Mouse (Mus musculus) heart, postnatal 36 days (tissue): ENCODE measurements around the gene Omg. TPM values are rescaled to one million over a fixed set of nuclear protein-coding genes. Genes with fewer than 3 reads are reported as not detected.

Experiments
- DNase-seq, 2 experiments: peaks; one replicate each; pipeline ENCODE4 v3.0.0; 2021 to 2022
- intact Hi-C: fragments of 180-260 bp; cut with DNase I; formaldehyde crosslinking; loops from one replicate; pipeline ENCODE4 v1.15.1; 2025
- total RNA-seq, 2 experiments: library from RNA; stranded (reverse); gene quantifications; 2 replicates each; pipeline ENCODE4 v1.2.3; 2021

Omg gene
- total RNA-seq, 2 experiments from 2014 or later: not detected

GRCm38 (mm10) chr11:79519299-79519698, 15.4 kb upstream of the Omg start:
- intact Hi-C loops: no loop called here

GRCm38 (mm10) chr11:79515798-79516197, 11.9 kb upstream of the Omg start:
- intact Hi-C loops: no loop called here
- DNase-seq: no peak

More at GRCm38 (mm10) chr11:79519299-79519698, 15.4 kb upstream of the Omg start:
- DNase-seq: no peak

GRCm38 (mm10) chr11:79515331-79515730, 11.4 kb upstream of the Omg start:
- no peak for DNase-seq
- intact Hi-C loops: no loop called here

- no peak for DNase-seq
- intact Hi-C loops: no loop called here
These were observed 8.1 kb upstream of the Omg start for GRCm38 (mm10) chr11:79511970-79512369.

- DNase-seq: no peak
- intact Hi-C loops: no loop called here
These were observed 622 bp upstream of the Omg start for GRCm38 (mm10) chr11:79504506-79504905.

- intact Hi-C loops: no loop called here
- DNase-seq: no peak
These were observed 967 bp downstream of the Omg start for GRCm38 (mm10) chr11:79502917-79503316.

GRCm38 (mm10) chr11:79494976-79495800, 8.7 kb downstream of the Omg start:
- intact Hi-C loops: no loop called here
- no peak for DNase-seq

- no peak for DNase-seq
- intact Hi-C loops: no loop called here
These were observed 19.2 kb downstream of the Omg start for GRCm38 (mm10) chr11:79484721-79485120.

GRCm38 (mm10) chr11:79483876-79484528, 19.9 kb downstream of the Omg start:
- no peak for DNase-seq
- intact Hi-C loops: no loop called here

- DNase-seq: no peak
- intact Hi-C loops: no loop called here
These were observed 20.5 kb downstream of the Omg start for GRCm38 (mm10) chr11:79483392-79483791.

- DNase-seq: no peak
- intact Hi-C loops: no loop called here
These were observed 35.8 kb downstream of the Omg start for GRCm38 (mm10) chr11:79468097-79468496.

GRCm38 (mm10) chr11:79460756-79461450, 43.0 kb downstream of the Omg start:
- no peak for DNase-seq
- intact Hi-C loops: no loop called here

GRCm38 (mm10) chr11:79459846-79460245, 44.0 kb downstream of the Omg start:
- intact Hi-C loops: no loop called here
- DNase-seq: no peak

- intact Hi-C loops: no loop called here
These were observed 46.0 kb downstream of the Omg start for GRCm38 (mm10) chr11:79457928-79458327.

GRCm38 (mm10) chr11:79452966-79453365, 50.9 kb downstream of the Omg start:
- intact Hi-C loops: no loop called here

More at GRCm38 (mm10) chr11:79457928-79458327, 46.0 kb downstream of the Omg start:
- no peak for DNase-seq

More at GRCm38 (mm10) chr11:79452966-79453365, 50.9 kb downstream of the Omg start:
- DNase-seq: no peak

Other genes starting within 250 kb of the Omg start
- 10 to 100 TPM; 14.7 to 14.9 TPM for gene Wsb1, start 249.4 kb downstream of the Omg start, total RNA-seq
- gene Gm9964, start 207.2 kb downstream of the Omg start, total RNA-seq: not detected
- gene Nf1, start 164.4 kb downstream of the Omg start, total RNA-seq: 10 to 100 TPM; 28.4 to 33.8 TPM
- gene Evi2b, start 19.7 kb upstream of the Omg start, total RNA-seq: 1 to 10 TPM in 1 of 2 experiments, under 1 TPM in 1; 0.86 to 2.4 TPM
- gene Evi2, start 26.5 kb upstream of the Omg start, total RNA-seq: under 1 TPM; 0.11 TPM
- 1 to 10 TPM; 3.1 to 3.7 TPM for gene Evi2a, start 26.5 kb upstream of the Omg start, total RNA-seq
- gene Rab11fip4, start 87.1 kb upstream of the Omg start, total RNA-seq: under 1 TPM in 1 of 2 experiments, not detected in 1; 0.03 TPM